Mouse (Mus musculus) c-Kit-positive CD71-positive TER-119-negative erythroid progenitor cells, embryonic 14.5 days (primary cell): ENCODE results near the gene Tex29.
"Not testable (repeated sequence)": the region's sequence is repeated elsewhere in the genome, so short reads cannot be mapped to it uniquely, and the experiment has no call there.

Source experiments
- DNase-seq: peaks from one replicate; pipeline ENCODE4 v3.0.0-alpha.2; 2013; ENCODE audit warnings: low read depth

Gene Tex29

DNA sequence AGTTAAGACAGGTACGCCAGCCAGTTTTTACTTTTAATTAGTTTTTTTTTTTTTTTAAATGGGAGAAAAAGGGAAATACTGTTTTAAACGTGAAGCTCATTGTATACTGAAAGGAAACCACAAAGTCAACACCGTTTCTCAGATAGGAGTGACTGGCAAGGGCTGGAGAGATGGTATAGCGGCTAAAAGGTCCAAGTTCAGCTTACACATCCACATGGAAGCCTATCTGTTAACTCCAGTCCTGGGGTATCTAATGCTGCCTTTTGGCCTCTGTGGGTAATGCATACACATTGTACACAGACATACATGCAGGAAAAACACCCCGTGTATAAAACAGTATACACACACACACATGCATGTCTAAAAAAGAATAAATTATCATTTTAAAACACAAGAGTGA, 8.3 kb upstream of the Tex29 start:
- DNase-seq: no peak

DNA sequence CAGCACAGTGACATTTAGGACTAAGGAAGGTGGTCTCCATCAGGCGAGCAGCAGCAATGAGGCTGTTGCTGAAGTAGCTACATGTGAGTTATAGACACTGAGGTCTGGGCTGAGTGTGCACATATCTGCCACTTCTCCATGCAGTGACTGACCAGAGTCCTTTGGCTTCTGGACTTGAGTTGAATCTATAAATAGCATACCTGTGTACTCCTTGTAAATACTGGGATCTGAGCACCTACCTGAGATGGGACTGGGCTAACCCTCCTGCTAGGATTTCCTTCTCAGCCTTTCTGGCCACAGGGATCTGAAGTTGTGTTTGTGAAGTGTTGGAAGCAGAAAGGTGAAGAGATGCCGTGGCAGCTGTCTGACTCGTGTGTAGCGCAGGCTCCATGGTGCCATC, 7.1 kb upstream of the Tex29 start:
- no peak for DNase-seq

DNA sequence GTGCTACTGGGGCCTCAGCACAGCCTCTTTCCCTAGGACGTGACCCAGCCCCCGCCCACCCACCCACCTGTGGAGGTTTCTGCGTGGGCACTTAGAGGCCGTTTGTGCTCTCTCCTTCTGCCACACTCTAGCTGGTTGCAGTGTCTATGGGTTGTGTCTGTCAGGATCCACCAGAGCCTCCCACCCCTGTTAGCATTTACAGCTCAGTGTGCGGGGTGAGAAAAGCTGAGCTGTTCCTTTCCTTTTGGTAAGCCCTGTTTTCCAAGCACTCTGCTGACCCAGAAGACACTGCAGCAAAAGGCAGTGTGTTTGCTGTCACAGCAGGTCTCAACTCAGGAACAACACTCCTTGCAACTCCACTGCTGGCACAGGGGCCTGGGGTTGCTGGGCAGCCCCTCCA, 6.1 kb upstream of the Tex29 start:
- no peak for DNase-seq

DNA sequence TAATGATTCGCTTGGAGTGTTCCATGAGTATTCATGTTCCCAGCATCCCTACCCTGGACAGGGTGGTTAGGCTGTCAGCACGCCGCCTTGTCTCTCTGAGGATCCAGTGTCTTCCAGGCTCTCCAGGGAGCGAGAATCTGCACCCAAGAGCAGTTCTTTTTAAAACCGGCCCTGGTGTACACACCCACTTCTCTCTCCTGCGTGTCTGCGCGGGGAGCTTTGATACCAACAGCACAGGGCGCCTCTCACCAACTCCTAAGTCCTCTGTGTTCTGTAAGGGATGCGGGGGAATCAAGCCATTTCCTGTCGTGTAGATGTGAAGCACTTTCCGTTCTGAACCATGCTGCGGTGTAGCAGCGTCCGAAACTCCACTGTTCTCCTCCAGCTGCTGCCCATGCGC, 5.6 kb upstream of the Tex29 start:
- no peak for DNase-seq

DNA sequence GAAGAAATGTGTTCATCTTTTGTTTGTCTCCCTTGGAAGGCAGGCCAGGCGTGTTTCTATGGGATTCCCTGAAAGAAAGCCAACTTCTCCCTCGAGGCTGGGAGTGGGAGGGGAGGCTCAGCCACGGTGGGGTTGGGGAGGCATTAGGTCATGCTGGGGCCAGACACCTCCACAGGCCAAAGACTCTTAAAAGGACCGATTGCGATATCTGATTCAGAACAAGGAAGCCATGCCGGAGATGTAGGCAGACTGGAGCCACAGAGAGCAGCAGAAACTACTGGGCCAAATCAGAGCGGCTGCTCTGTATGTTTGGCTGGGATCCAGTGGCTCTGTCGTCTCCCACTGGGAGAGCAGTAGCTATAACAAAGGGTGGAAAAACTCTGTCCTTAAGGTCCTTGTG, 1.3 kb downstream of the Tex29 start:
- no peak for DNase-seq

DNA sequence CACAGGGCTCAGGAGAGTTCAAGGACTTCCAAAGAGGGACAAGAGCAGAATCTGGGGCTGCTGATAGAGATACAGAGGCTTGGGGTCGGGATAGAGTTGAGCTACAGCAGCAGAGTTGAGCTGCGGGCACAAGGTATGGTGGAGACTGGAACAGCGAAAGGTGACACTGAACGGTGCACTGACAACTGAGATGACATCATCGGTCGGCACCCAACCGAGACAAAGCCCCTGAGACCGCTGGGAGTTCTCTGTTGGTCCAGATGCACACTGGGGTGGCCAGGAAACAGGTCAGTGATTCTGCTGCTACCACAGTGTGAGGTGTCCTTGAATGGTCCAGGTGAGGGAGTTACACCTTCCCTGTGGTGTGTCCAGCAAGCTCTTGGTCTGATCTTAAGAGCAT, 2.5 kb downstream of the Tex29 start:
- DNase-seq: no peak

DNA sequence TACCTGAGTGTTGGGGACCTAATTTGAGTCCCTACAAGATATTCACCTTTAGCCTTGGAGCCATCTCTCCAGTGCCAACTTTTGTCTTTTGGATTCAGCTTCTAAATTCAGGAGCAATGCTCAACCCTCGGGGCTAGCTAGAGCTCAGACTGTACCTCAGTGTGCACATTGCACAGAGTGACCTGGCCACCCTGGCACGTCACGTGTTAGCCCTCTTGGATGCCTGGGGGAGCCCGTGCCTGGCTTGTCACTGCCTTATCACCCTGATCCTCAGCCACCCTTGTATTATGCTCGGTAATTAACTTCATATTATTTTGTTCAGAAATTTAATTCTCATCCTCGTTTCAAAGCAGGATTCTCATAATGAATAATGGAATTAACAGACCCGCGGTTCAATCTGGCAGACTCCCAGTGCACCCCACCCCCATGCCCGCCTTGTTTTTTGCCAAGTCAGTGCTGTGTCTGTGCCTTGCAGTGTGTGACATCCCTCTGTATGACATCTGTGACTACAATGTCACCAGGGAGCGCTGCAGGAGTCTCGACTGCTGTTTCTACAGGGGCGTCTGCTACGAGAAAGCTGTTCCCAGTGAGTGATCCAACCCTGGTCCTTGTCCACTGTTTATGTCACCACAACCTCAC, 3.5 kb downstream of the Tex29 start:
- no peak for DNase-seq

DNA sequence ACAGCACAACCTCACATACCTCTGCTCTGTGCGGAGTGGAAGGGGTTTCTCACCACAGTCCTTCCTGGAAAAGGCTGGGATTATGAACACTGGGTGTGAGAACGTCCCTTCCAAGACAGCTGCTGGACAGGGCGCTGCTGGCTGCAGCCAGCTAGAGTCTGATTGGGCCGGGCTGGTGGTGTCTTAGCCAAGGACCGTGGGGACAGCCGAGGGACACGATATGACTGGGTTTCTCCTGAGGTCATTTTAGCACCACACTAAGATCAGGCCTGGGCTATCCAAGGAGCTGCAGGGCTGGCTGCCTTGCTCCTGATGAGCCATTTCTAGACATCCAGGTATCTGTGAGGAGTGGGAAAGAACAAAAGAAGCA, 4.0 kb downstream of the Tex29 start:
- DNase-seq: no peak

DNA sequence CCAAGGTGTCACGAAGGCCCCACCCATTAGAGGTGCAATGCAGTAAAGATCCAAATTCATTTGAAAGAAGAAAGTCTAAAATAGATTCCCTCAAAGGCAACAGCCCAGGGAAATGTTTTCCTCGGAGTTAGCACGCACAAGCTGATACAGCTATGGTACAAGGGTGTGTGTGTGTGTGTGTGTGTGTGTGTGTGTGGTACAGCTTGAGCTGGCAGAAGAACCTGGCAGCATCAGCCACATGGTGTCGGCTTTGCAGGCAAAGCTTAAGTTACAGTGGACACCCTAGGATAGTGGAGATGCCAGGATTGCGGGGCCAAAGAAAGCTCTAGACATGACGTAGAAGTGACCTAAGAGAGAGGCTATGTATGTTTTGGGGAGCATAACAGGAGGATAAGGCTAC, 6.5 kb downstream of the Tex29 start:
- DNase-seq: no peak

DNA sequence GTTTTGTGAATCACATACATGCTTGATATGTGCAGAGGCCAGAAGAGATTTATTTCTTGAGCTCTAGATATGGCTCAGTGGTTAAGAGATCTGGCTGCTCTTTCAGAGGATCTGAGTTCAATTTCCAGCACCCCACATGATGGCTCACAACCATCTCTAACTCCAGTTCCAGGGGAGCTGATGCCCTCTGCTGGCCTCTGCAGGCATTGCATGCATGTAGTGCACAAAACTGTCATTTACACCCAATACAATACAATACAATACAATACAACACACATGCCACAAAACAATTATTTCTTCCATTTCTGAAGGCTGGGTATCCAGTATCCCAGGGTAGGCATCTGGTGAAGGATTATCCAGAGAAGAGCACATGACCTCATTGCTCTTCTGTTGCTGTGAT, 27.6 kb downstream of the Tex29 start:
- DNase-seq: no peak

DNA sequence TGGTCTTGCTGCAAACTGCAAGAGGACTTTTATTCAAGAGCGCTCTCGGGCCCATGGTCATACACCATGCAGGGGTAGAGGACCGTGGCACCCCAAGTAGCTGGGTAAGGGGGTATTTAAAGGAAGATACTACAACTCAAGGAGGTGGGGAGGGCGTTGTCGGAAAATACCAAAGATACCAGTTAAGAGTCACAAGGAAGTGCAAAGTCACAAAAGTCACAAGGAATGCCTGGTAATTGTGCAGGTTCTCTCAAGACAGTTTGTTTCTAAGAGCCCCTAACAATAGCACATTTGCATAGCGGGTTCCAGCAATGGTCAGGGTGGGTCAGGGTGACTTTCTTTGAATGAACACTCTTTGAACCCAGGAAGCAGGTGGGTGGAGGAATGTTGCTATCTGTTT, 34.0 kb downstream of the Tex29 start:
- not testable (repeated sequence) for DNase-seq

DNA sequence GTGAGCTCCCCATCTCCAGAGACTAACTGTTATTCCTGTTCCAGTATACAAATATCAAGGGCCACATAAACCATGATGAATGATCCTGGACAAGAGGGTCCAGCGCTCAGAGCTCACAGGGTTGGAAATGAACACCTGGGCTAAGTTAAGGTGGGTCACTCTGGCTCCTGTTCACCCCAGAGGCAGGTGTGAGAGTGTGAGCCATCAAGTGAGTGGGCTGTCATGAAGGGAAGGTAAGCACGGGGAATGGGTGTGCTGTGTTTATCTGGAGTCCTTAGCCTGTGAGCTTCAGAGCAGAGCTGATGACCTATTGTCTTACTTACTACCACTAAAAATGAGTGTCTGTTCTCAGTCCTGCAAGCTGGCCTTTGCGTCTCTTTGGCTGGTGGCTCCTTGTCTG, 44.4 kb downstream of the Tex29 start:
- DNase-seq: no peak

DNA sequence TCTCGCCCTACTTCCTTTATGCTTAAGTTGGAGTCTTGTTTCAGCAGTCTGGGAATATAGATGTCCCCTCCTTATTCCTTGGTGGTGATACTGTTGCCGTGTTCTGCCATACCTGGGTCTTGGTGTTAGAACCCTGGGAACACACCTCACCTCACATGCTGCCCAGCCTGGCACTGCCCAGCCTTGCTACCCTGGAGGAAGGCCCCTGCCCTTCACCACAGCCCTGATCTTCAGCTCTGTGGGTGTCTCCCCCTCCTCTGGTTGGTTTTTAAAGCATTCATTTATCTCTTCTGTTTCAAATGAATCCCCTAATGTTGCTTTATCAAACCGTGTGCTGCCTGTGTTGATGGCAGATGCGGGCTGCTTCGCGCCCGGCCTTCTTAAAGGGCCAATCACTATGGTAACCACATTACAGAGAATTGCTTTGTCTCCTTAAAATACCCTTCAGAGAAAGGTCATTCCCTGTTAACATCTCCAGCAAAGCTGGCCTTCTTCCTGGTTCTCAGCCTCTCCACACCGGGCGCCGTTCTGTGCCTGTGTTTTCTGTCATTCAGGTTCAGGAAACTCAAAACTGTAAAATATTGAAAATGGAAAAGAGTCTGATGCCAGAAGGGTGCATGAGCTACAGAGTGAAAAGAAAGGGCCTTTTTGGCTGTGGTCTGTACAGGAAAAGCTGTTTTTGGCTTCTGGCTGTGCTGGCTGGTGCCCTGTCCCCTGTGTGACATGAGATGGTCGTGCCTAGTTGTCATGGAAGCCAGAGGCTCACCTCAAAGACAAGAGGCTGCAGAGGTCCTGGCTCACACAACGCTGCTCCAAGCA, 45.8 kb downstream of the Tex29 start:
- DNase-seq: no peak

DNA sequence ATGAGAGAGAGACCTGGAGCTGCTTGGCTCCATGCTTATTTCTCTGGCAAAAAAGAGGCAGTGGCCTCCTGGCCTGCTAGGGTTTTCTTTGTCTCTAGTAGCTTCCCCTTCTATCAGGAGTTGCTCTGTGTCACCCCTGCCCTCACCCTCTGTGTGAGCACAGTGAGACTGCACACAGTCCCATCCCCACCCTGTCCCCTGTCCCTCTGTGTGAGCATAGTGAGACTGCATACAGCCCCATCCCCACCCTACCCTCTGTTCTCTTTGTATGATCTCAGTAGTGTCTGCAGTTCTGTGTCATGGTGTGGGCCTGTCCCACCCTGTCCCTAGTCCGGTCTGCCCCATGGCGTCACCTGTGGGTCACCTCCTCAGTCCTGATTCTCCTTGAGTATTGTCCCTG, 46.5 kb downstream of the Tex29 start:
- no peak for DNase-seq

DNA sequence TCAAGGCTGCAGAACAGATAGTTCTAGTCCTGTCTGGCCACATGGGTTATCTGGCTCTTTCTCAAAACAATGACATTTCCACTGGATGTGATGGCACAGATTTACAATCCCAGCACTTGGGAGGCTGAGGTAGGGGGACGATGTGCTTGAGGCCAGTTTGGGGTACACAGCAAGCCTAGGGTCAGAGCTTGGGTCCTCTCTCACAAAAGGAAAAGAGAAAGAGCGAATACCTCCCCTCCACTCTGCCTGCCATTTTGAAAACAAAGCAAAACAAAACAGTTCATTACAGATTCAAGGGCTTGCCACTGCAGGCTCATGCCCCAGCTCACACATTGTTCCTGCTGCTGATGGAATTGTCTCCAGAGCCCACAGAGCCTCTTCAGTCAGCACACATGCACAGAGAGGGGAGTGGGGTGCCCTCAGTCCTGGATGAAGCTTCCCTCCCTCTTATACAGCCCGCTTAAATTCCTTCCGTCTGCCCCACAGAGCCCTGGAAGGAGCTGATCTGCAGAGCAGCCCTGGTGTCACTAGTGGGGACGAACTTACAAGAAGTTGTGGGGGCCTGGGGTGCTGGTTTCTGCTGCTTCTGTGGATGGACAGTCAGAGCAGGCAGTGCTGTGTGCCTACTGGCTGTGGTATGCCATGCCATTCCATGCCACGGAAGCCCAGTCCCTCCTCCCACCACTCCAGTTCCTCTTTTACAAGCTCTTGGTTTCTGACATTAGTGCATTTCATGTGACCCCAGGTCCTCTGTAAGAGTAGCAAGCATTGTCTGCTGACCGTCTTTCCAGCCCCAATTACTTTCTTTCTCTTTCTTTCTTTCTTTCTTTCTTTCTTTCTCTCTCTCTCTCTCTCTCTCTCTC, 49.1 kb downstream of the Tex29 start:
- no peak for DNase-seq

DNA sequence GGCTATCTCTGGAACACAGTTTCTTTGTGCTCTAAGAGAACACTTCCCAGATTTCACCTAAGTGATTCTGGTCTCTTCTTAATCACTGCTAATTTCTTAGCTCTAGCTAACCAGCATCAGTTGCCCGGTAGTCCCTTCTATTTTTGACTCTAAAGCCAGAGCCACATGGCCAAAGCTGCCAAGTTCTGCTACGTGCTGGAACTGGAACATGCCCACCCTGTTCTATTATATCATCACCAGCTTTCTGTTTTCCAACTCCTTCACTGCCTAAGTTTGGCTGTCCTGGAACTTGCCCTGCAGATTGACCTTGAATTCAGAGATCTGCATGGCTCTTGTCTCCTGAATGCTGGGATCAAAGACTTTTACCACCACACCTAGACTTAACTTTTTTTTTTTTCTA, 52.5 kb downstream of the Tex29 start:
- DNase-seq: no peak

DNA sequence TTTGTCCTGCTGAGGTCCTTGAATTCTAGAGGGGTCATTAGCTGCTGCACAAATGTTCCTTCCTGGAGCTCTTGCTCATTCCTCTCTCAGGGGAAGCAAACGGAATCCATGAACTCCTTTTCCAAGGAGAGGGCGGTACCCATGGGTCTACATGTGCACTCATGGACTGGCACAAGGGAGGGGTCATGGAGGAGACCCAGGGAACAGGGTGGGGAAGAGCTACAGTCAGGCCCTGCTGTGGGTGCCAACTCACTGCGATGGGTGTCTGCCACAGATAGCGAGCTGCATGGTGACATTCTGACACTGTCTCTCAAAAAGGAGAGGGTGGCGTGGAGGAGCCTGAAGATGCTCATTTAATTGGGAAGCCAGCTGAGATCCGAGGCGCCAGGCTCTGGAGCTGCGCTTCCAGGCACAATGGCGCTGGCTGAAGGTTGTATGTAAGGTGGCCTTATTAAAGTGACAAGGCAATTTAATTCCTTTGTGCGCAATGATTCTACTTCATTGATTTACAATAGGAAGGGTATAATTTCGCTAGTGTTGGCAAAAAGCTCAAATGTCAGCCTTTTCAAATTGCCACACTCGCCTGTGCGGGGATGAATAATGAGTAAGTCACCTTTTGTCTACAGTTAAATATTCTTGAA, 55.9 kb downstream of the Tex29 start:
- DNase-seq: no peak

DNA sequence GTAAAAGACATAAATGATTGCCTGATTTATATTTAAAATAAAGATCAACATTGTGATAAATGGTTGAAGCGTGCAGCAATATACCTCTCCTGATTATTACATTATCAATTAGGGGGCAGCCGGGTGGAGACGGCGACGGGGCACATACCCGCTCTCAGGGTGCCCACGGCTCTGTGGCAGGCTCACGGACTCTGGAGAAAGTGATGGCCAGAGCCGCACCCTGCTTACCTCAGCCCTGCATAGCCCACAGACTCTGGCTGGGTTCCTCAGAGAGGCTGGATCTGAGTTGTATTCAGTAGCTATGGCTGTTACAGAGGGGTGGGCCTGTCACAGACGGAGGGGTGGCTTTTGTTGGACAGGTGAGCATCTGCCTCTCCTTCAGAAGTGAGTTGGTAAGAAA, 56.4 kb downstream of the Tex29 start:
- no peak for DNase-seq

DNA sequence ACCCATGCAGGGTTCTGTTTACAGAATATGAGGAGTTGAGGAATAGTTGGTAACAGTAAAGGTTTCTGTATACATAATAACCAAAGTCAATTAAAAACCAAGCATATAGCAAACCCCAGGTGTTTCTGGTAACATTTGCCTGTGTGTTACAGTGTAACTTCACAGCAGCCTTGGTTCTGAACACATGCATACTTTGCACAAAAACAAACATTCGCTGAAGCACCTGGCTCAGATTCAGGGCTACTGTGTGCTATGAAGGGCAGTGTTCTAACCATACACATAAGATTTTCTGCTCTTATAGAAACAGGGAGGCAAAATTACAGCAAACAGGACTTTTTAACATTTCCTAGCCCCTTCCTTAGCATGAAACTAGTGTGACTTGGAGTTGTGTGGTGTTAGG, 58.5 kb downstream of the Tex29 start:
- no peak for DNase-seq
